Mouse (Mus musculus): ENCODE data around the gene Triobp.

- TF ChIP-seq GATA1 (IDR thresholded peaks at IDR 0.05; ENCODE audit: borderline replicate concordance, low read length) = no peak
- no peak for TF ChIP-seq FLI1 (IDR thresholded peaks at IDR 0.05; ENCODE audit: low read length)
Observed at GRCm38 (mm10) chr15:79003079-79003478, 55.6 kb downstream of the Triobp start.

Measured in megakaryocyte, embryonic 14.5 days (primary cell).